Mouse (Mus musculus) heart, adult 2 months (tissue): ENCODE data around the gene Rasl12. TPM values are rescaled to one million over a fixed set of nuclear protein-coding genes. Genes with fewer than 3 reads are reported as not detected.

ENCODE experiments used
- DNase-seq, 2 experiments: peaks; one replicate each; pipeline ENCODE4 v3.0.0; 2021
- H3K27ac ChIP-seq: fragments of 200-600 bp; 2 replicates; pipeline ENCODE4 v1.8.1; 2022
- H3K27me3 ChIP-seq: fragments of 200-500 bp; 2 replicates; pipeline ENCODE4 v1.6.1; 2012; ENCODE audit warnings: mild to moderate bottlenecking, low read length, inconsistent platforms, mixed read lengths; ENCODE audit not compliant: control insufficient read depth, insufficient read depth
- H3K36me3 ChIP-seq: fragments of 200-500 bp; 2 replicates; pipeline ENCODE4 v1.6.1; 2012; ENCODE audit warnings: low read length, inconsistent platforms; ENCODE audit not compliant: control insufficient read depth, insufficient read depth
- H3K4me1 ChIP-seq: fragments of 200-500 bp; 2 replicates; pipeline ENCODE4 v1.6.1; 2011; ENCODE audit warnings: low read length; ENCODE audit not compliant: control insufficient read depth, insufficient read depth
- H3K4me3 ChIP-seq: fragments of 200-600 bp; 2 replicates; pipeline ENCODE4 v1.8.1; 2022
- H3K79me2 ChIP-seq: fragments of 200-500 bp; replicated peaks from 2 replicates; pipeline ENCODE4 v1.6.1; 2012; ENCODE audit warnings: mild to moderate bottlenecking, inconsistent platforms, low read length, moderate library complexity, mixed read lengths; ENCODE audit not compliant: control insufficient read depth, insufficient read depth
- H3K9ac ChIP-seq: fragments of 200-500 bp; 2 replicates; pipeline ENCODE4 v1.6.1; 2012; ENCODE audit warnings: low read depth, mild to moderate bottlenecking, control low read depth, inconsistent platforms, low read length, mixed read lengths
- CTCF ChIP-seq: fragments of 200-600 bp; IDR thresholded peaks from 2 replicates; pipeline ENCODE4 v1.8.1; 2022; ENCODE audit warnings: antibody characterized with exemption, mild to moderate bottlenecking, moderate library complexity
- EP300 ChIP-seq: fragments of 200-500 bp; IDR thresholded peaks from 2 replicates; pipeline ENCODE4 v1.6.1; 2011; ENCODE audit warnings: low read depth, low read length, control low read depth; ENCODE audit not compliant: insufficient read depth
- POLR2A ChIP-seq: fragments of 200-500 bp; IDR thresholded peaks from 2 replicates; pipeline ENCODE4 v1.6.1; 2011; ENCODE audit warnings: mild to moderate bottlenecking, low read depth, low read length, control low read depth; ENCODE audit not compliant: insufficient read depth
- WGBS: fragments of 180-500 bp; shearing (Covaris S2); methylation state at CpG from one replicate; pipeline ENCODE4 v1.1.7; 2018; 5-methylcytosine and 5-hydroxymethylcytosine counted together
- intact Hi-C: fragments of 180-260 bp; cut with DNase I; formaldehyde crosslinking; loops from one replicate; pipeline ENCODE4 v1.15.1; 2025
- polyA plus RNA-seq: library from polyadenylated mRNA; depleted of rRNA; stranded (reverse); fragments of >200 nt; gene quantifications from 2 replicates; pipeline ENCODE4 v1.2.3, GENCODE M21; 2012
- total RNA-seq, 2 experiments: library from RNA; stranded (reverse); gene quantifications; 2 replicates each; pipeline ENCODE4 v1.2.3; 2021

The Rasl12 gene
- total and polyA plus RNA-seq, 3 experiments, result 7.2 to 19.8 (median 8.3) TPM

DNA sequence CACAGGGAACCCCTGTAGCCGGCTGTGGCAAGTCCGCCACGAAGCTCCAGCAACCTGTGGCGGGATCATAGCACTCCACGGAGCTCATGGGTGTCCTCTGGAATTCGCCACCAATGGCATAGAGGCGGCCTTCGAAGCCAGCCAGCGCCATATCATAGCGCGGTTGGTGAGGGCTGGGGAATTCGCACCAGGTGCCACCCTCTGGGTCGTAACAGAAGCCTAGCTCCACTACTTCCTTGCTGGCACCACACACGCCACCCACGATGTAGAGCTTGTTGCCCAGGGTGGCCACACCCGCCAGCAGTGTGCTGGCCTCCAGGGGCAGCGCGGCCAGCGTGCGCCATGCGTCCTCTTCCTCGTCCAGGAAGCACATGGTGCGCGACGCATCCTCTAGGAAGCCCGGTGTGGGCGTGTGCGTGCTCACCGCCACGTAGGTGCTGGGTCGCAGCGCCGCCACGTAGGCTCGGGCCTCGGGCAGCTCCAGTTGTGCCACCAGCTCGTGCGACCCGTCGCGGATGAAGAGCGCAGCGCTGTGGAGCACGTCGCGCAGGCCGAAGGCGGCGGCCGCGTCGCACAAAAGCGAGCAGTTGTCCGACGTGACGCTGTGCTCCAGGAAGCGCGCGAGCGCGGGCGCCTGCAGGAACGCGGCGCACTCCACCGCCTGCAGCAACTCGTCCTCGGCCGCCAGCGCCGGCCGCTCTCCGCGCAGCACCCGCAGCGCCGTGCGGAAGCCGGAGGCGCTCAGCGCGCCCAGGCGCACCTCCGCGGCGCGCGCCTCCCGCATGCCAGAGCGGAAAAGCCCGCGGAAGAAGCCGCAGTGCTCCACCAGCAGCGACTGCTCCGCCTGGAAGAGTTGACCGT is 7.3 kb upstream of the Rasl12 start:
- peak overlapping the region; percentile 74 for H3K27ac ChIP-seq
- no peak for TF ChIP-seq POLR2A
- no peak for TF ChIP-seq EP300
- no peak for TF ChIP-seq CTCF
- peak overlapping the region; percentile 50 for H3K4me3 ChIP-seq
- H3K9ac ChIP-seq, result peak overlapping the region; percentile 82
- DNase-seq, result peak in 1 of 2 experiments; percentile 57
- peaks cover 11% of the 10 kb centered on the region for H3K4me1 ChIP-seq
- no peaks in the 10 kb centered on the region for H3K79me2 ChIP-seq
- H3K27me3 ChIP-seq, result peaks cover 3% of the 10 kb centered on the region; the same call in 1 of the 2 replicates
- intact Hi-C loops, result no loop called here
- no peaks in the 10 kb centered on the region for H3K36me3 ChIP-seq
- WGBS, result 14% methylated on average over 96 of the region's 96 CpGs

DNA sequence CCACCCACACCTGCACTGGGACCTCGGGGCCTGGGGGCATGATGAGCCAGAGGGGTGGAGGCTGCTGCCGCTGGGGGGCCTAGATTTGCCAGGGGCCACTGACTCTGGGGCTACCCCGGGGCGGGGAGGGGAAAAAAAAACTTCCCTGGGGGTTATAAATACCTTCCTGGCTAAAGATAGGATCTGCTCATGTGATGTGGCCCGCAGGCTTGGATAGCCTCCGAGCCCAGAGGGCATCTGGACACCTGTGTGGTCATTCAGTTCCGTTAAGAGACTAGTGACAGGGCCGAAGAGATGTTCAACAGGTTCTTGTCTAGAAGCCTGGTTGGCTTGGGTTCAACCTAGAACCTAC is 6.7 kb upstream of the Rasl12 start, which contains the start of gene Kbtbd13:
Kbtbd13 (minus strand) TSS at position 40 of the 352 bp plus-strand sequence.
- 23% methylated on average over 8 of the region's 8 CpGs for WGBS
- intact Hi-C loops, result no loop called here
- Histone ChIP-seq H3K27ac (peak within 1 kb of the TSS; percentile 74), H3K4me3 (peak within 1 kb of the TSS; percentile 50), H3K9ac (peak within 1 kb of the TSS; percentile 82), H3K79me2 (no peaks in the 10 kb centered on the region), H3K36me3 (no peaks in the 10 kb centered on the region), H3K27me3 (peaks cover 3% of the 10 kb centered on the region; the same call in 1 of the 2 replicates), H3K4me1 (peaks cover 11% of the 10 kb centered on the region)
- peak in 1 of 2 experiments; percentile 57 for DNase-seq
- TF ChIP-seq EP300, result 0 out of 2 replicates have a peak, but pooled peaks have one; percentile 55
- TF ChIP-seq POLR2A, result no peak
- TF ChIP-seq CTCF, result no peak

DNA sequence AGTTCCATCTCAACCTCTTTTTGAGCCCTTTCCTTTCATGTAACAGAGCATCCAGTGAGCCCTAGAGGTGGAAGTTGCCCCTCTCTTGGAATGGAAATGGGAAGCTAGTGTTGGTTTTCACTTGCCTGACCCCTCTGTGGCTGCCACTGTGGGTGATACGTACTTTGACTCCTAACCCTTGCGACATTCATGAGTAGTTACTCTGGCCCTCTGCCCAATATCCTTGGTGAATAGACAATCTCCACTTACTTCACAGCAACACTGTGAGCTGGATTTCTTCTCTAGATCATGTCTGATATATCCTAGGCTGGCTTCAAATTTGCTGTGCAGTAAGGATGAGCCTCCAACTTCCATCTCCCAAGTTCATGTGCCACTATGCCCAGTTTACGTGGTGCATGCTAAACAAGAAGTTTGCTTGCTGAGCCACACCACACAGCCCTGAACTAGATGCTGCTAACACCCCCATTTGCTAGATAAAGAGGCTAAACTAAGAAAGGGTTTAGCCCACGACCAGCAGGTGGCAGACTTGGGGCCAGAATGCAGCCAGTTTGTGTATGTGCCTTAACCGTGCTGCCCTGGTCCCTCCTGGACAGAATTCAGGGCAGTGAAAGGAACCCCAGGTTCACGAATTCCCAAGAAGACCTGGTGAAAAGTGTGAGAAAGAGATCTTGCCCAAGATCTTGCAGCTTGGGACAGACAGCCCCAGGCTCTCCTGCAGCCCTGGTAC is 5.5 kb upstream of the Rasl12 start:
- peak overlapping the region; percentile 40 for H3K27ac ChIP-seq
- 27% methylated on average over 6 of the region's 6 CpGs for WGBS
- no peak overlapping the region for H3K9ac ChIP-seq
- TF ChIP-seq CTCF, result peak; percentile 89
- TF ChIP-seq POLR2A, result no peak
- TF ChIP-seq EP300, result peak; percentile 34; the same call in 1 of the 2 replicates
- no peaks in the 10 kb centered on the region for H3K79me2 ChIP-seq
- no peak overlapping the region for H3K4me3 ChIP-seq
- no peaks in the 10 kb centered on the region for H3K36me3 ChIP-seq
- peak; percentile 64 to 82 for DNase-seq
- intact Hi-C loops, result loop anchor here (1.0 kb wide), 1 partner anchor 40 kb away; no protein-coding TSS in a partner anchor
- peaks cover 11% of the 10 kb centered on the region for H3K4me1 ChIP-seq
- H3K27me3 ChIP-seq, result peaks cover 3% of the 10 kb centered on the region; the same call in 1 of the 2 replicates

DNA sequence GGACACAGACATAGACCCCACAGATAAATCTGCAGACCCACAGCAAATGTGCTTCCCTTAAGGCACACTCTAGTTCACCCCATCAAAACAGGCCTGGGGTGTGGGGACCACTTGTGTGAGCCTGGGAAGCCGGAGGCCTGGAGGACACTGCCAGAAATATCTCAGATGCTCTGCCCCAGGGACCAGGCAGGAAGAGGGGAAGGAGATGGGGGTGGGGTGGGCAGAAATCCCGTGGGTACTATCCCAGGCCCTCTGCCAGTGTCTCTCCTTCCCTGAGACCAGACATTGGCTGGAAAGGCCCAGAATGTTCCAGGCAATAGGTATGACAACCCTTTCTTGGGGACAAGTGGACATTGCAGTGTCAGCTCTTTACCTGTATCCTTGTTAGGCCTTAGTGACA is 4.7 kb upstream of the Rasl12 start:
- intact Hi-C loops, result loop anchor here (1.0 kb wide), 1 partner anchor 39 kb away; no protein-coding TSS in a partner anchor
- peaks cover 11% of the 10 kb centered on the region for H3K4me1 ChIP-seq
- peaks cover 3% of the 10 kb centered on the region; the same call in 1 of the 2 replicates for H3K27me3 ChIP-seq
- TF ChIP-seq CTCF (no peak), EP300 (no peak), POLR2A (no peak)
- peak; percentile 47 to 49 for DNase-seq
- no peaks in the 10 kb centered on the region for H3K79me2 ChIP-seq
- WGBS, result 16% methylated on average over 2 of the region's 2 CpGs
- H3K9ac ChIP-seq, result no peak overlapping the region
- H3K36me3 ChIP-seq, result no peaks in the 10 kb centered on the region
- H3K27ac ChIP-seq, result peak overlapping the region; percentile 56
- no peak overlapping the region for H3K4me3 ChIP-seq

DNA sequence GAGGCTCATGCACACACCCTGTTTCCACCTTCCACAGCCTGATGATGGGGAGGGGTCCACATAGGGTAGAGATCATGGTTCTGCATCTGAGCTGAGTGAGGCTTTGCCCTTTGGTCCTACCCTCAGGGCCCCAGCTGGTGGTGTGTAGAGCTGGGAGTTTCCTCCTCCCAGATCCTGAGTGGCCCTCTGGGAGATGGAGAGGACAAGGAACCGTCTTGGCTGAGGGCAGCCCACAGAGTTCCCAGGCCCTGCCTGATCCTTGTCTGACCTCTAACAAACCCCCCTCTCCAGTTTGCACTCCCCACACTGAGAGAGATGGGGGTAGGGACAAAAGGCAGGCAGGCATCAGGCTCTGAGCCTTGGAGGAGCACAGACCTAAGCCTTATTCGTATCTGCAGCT is 3.9 kb upstream of the Rasl12 start:
- 58% methylated on average over 2 of the region's 2 CpGs for WGBS
- DNase-seq, result peak; percentile 37 to 53
- Histone ChIP-seq H3K79me2 (no peaks in the 10 kb centered on the region), H3K4me3 (no peak overlapping the region), H3K36me3 (no peaks in the 10 kb centered on the region), H3K4me1 (peaks cover 11% of the 10 kb centered on the region), H3K27me3 (peaks cover 3% of the 10 kb centered on the region; the same call in 1 of the 2 replicates), H3K27ac (peak overlapping the region; percentile 56), H3K9ac (no peak overlapping the region)
- TF ChIP-seq CTCF, result no peak
- TF ChIP-seq EP300, result 0 out of 2 replicates have a peak, but pooled peaks have one; percentile 37
- 0 out of 2 replicates have a peak, but pooled peaks have one; percentile 18 for TF ChIP-seq POLR2A
- intact Hi-C loops, result no loop called here
